Mouse (Mus musculus) retina, adult 2 months (tissue): Measurements from ENCODE around the gene Atp5g1.

Experiments
- DNase-seq: peaks from one replicate; pipeline ENCODE4 v3.0.0-alpha.2; 2012; ENCODE audit warnings: low read depth, low spot score

The Atp5g1 gene

GRCm38 (mm10) chr11:96030571-96030970 is 44.9 kb downstream of the Atp5g1 start:
- no peak for DNase-seq

DNA sequence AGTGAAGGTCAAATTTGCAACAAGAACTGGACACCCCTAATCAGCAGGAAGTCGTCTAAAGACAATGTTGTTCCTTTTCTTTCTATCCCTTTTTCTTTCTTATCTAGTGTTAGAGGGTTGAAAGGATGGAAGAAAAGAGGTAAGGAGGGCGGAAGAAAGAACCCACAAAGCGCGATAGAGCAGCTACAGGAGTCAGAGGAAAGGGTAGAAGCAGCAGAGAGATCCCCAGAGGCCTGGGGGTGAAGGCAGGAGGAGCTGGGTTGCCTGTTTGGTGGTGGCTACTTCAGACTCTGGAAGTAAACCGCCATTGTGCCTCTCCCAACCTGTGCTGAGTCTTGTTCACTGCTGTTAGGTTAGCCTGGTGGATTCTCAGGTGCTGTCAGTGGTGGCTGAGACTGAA is 47.3 kb downstream of the Atp5g1 start:
- DNase-seq: no peak

DNA sequence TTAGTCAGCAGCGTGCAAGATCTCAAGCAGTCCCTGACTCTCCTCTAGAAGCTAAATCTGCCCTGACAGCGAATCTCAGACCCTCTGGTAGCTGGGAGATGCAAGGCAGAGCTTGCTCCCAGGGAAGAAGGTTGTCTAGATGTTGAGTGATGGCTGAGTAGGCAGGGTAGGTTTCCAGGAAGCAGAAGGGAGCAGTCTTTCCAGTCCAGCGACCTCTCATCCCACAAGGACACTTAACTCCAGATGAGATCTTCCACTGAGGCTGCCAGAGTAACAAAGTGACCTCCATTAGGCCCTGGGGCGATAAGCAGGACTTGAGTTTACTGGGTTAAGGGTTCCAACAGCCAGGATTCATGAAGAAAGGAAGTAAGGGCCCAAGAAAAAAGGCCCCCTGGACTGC is 54.8 kb downstream of the Atp5g1 start:
- DNase-seq: no peak
